Mouse (Mus musculus): ENCODE data around the gene R3hdm4. TPM values are rescaled to one million over a fixed set of nuclear protein-coding genes. Genes with fewer than 3 reads are reported as not detected.

The R3hdm4 gene
- polyA plus RNA-seq, 1 experiment, result 106 TPM

DNA sequence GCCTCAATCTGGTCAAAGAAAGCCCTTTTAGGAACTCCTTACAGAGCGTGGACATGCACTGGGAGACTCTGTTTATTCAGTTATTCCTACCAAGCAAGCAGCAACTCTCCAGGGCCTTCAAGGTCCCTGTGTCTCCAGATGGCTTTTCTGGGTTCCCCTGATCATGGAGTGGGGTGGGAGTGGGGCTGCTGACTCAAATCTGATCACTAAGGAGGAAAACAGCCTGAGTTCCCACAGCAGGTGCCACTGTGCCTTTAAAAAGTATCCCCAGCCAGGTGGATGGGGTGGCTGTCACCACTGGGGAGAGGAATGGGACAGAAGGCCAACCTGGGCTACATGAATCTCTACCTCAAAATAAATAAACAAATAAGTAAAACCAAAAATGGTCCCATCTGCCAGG lies 22.0 kb upstream of the R3hdm4 start:
- no peak for DNase-seq (ENCODE audit: low read depth)

DNA sequence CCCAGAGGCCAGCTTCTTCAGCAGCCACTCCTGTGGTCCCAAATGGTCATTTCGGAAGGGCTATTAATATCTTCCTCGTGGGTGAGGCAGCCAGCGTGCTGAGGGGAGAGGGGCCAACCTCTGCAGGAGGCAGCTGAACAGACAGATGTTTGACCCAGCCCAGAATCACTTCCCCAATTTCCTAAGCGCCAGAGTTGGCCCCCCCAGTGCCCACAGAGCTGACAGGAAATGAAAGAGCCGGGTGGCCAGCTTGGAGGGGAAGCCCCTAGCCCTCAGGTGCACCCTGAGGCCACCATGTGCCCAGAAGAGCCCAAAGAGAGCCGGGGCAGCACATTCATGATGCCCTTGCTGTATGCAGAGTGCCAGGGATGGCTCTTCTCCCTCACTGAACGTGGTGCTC lies 19.7 kb upstream of the R3hdm4 start:
- no peak for DNase-seq (ENCODE audit: low read depth)

DNA sequence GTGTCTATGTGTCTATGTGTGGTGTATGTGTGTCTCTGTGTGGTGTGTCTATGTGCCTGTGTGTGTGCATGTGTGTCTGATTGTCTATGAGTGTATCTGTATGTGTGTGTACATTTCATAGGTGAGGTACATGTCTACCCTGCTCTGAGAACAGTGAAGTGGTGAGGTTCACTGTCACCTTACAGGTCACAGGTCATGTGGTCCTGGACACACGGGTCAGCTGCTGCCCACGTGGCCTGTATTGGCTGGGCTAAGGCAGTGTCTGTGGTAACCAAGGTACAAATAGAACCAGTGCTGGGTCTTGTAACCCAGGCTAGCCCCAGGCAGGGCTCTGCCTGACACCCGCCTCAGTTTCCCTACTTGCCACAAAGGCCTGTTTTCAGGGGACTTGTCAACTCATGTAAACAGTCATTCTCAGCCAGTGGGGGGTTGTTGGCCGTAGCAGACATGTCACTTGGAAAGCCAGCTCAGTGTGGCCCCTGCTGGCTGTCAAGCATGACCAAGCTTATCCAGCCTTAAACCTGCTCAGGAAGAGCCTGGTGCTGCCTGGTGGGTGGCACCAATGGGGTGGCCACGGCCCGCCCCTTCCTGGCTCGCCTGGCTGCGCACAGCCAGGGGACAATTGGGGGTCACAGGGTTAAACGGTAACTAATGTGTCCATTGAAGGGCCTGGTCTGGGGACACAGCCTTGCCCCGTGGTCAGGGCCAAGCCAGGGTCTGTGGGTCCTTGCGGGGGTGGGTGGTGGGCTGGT lies 16.9 kb upstream of the R3hdm4 start:
- no peak for DNase-seq (ENCODE audit: low read depth)

DNA sequence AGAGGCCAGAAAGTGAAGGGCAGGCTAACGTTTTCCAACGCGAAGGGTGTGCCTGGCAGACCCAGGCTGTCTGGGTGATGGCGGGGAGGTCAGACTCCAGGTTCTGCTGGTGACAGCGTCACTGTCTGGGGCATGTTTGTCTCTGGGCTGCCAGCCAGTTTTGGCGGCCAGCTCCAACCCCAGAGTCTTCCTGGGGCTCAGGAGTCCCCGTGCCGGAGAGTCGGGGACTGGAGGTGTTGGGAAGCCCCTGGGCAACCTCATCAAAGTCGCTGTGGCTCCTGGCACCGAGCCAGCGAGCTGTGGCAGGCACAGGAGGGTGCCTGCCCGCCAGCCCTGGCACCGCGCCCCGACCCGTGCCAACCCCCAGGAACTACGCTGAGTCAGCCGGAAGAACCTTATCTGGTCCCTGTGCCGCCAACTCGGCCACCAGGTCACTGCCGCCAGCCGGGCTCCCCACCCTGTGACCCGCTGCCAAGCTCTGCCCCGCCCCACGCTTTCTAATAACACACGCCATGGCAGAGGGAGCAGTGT lies 16.0 kb upstream of the R3hdm4 start:
- no peak for DNase-seq (ENCODE audit: low read depth)

DNA sequence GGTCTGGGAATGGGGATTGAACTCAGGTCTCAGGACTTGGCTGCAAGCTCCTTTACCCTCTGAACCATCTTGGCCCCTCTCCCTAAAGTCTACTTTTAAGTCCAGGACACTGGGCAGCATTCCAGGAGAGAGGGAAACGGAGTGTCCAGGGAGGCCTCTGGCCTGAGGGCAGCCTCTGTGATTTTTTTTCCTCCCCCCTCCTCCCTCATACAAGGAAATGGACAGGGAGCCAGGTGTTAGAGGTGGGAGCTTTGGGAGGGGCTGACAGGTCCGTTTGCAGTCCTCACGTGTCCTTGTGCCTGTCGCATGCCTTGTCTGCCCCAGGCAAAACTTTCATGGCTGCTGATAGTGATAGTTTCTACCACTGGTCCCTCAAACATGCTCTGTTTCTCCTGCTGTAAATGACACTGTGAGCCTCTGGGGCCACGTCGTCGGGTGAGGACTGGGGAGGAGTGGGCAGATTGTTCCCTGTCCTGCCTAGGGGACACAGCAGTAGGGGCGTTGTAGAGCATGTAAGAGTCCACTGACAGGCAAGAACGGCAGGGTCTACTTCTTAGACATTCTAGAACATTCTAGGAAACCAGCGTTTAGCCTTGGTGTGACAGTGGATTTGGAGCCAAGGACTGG lies 15.4 kb upstream of the R3hdm4 start:
- DNase-seq (ENCODE audit: low read depth), result no peak

DNA sequence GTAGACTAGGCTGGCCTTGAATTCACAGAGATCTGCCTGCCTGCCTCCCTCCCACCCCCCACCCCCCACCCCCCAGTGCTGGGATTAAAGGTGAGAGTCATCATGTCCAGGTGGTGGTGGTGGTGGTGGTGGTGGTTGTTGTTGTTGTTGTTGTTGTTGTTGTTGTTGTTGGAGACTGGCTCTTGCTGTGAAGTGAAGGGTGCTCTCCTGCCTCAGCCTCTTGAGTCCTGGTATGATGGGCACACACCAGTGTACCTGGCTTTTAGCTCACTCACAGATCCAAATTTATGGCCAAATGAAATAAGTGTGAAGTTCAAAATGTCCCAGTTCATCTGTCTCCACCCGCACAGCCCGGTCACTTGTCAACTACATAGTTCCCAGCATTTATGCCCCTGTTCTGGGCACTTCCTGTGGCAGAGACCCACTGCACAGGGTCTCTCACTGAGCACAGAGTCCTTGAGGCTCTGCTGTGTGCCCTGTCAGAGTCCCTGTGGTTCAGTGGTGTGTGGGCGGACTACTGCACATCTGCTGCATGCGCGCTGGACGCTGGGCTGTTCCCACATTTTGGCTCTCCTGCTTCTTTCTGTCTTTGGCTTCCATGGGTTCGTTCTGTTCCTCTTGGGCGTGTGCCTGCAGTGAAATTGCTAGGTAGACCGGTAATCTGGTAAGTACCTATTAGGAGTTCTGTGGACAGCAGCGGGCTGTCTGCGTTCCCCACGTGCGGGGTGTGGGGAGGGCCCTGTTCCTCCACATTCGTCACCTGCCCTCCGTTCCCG lies 14.0 kb upstream of the R3hdm4 start:
- DNase-seq (ENCODE audit: low read depth), result no peak

DNA sequence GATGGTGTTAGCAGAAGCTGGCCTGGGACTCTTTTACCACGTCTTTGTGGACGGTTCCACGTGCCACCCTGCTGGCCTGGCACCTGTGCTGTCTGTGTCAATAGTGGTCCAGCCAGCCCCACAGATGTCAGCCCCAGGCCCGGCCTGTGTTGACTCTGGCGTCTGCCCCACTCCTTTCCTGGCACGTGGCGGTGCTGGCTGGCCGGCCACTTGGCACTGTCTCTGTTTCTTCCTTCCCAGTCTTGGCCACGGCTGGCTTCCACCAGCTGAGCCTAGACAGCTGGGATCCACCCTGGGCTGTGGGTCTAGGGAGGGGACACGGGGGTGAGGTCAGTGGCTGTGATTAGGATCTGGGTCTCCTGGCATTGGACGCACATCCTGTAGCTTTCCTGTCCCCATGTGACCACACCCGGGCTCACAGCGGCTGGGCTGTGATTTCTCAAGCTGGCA lies 13.3 kb upstream of the R3hdm4 start:
- DNase-seq (ENCODE audit: low read depth), result no peak

DNA sequence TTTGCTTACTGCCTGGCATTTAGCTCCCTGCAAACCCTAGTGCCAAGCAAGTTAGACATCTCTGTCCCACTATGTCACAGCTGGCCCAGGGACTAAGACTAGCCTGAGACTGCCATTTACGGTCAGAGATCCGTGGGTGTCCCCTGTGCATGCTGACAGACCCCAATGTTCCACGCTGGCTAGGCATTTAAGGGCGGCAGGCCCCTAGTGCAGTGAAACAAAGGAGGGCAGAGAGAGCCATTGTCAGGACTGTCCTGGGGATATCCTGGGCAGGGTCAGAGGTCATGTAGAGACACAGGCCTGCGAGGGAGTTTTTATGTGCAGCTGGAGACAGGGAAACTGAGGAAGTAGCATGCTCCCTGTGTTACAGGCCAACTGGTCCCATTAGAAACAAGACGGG lies 12.9 kb upstream of the R3hdm4 start:
- no peak for DNase-seq (ENCODE audit: low read depth)

DNA sequence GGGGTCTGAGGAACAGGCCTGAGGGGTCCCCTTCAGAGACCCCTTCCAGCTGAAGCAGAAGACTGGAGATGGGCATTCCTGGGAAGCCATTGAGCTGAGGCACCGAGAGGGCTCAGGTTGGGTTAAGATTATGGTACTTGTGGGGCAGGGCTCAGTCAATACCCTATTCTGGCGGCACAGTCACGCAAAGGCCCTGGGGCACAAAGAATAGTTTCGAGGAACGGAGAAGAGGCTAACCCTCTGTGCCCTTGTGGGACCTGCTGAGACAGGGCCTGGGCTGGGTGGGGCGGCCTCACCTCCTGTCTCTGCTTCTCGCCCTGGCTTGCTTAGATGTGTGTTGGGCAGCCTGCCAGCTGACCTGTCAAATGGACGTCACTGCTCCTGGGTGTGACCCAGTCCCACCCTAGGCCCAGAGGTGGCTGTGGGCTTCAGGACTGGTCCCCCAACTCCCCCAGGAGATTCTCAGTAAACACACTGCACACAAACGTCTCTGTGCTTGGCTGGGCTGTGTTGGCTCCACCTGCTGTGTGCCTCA lies 12.2 kb upstream of the R3hdm4 start:
- no peak for DNase-seq (ENCODE audit: low read depth)

DNA sequence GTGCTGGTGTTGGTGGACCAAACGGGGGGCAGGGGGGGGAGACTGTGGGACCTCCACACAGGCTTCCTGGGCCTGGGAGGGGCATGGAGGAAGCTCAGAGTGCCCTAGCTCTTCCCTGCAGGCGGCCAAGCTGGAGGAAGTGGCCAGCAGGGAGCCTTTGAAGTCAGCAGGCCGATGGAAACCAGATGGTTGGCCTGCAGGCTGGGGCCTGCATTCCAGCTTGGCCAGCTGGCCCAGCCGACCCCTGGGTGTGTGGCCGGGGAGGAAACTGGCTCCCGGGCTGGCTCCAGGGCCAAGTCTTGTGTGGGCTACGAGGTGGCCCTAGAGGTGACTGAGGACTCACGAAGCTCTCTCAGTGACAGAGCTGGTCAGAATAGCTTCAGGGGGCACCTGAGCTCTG lies 11.7 kb upstream of the R3hdm4 start:
- DNase-seq (ENCODE audit: low read depth), result no peak

DNA sequence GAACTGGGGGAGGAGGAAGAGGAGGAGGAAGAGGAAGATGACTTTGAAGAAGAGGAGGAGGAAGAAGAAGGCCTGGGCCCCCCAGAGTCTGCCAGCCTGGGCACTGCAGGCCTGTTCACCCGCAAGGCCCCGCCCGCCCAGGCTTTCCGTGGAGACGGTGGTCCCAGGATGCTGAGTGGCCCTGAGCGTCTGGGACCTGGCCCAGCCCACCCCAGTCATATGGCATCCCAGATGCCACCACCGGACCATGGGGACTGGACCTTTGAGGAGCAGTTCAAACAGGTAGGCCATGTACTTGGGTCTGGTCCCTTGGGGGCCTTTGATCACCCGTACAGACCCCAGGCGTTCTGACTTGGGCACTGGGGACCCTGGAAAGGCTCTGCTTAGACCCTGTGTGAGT lies 10.8 kb upstream of the R3hdm4 start:
- no peak for DNase-seq (ENCODE audit: low read depth)

DNA sequence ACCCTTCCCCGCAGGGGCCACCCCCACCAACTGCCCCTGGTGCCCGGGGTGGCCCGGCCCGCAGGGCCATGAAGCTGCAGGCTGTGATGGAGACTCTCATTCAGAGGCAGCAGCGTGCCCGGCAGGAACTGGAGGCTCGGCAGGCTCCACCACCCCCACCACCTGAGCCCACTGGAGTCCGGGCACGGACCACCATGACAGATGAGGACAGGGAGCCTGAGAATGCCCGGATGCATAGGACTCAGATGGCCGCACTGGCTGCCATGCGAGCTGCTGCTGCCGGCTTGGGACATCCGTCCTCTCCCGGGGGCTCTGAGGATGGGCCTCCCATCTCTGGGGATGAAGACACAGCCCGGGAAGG lies 9.8 kb upstream of the R3hdm4 start:
- DNase-seq (ENCODE audit: low read depth), result no peak

DNA sequence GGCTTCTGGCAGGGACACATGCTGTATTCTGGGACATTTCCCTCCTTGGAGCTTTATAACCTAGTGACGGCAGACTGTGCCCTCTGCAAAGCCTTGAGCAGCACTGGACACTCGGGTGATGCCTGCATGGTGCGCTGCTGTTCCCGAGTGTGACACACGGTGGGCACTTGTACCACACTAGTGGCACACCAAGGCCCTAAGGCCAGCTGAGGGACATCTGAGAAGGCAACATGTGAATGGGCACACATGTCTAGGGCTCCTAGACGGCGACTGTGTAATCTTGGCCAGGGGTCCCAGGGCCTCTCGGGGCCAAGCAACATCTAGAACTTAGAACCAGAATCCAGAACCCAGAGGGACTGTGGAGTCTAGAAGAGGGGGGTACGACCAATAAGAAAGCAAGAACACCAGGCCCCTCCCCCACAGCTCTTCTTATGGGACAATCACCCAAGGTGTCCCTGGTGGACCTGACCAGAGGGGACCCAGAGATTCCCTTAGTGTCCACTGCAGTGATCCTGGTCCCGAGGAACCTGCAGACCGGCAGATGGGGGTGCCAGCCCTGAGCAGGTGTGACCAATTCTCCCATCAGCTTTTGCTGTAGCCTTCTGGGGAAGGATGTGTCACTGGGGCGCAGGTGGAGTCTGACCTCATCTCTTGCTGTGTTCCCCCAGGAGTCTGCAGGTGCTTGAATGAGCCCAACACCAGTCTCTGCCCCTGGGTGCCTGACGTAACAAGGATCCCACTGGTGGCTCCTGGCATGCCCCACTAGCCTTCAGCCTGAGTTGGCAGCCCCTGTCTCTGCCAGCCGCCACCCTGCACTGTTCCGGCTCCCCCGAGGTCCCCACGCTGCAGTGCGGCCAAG lies 9.2 kb upstream of the R3hdm4 start:
- DNase-seq (ENCODE audit: low read depth), result no peak

DNA sequence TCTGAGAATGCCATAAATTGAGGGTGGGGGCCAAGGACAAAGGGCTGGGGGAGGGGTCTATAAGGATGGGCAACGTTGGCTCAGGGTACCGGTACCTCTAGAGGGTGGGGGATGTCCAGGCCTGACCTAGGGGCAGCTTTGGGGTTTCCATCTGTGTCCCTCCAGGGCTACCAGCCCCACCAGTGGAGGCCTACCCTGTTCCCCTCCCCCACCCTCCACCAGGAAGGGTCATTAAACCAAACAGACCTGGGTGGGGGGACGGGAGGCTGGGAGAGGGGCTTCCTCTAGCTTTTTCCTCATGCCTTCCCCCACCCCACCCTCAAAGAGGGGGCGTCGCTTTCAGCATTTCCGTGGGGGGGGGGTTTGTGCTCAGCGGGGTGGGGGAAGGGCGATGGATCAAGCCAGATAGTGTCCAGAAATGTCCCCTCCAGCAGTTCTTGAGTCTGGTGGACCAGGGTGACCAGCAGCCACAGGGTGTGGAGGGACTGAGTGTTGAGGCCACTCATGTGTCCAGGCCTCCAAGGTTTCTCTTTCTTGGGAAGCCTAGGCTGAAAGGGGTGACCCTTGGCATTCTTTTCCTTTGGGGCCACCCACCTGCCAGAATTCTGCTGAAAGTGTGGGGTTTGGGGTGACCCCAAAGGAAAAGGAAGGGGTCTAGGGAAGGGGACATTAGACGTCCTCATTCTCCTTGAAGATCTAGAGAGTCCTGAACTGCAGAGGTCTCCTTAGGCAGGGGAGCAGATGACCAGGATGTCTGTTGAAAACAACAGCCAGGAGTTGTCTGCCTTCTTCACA lies 8.1 kb upstream of the R3hdm4 start:
- no peak for DNase-seq (ENCODE audit: low read depth)

DNA sequence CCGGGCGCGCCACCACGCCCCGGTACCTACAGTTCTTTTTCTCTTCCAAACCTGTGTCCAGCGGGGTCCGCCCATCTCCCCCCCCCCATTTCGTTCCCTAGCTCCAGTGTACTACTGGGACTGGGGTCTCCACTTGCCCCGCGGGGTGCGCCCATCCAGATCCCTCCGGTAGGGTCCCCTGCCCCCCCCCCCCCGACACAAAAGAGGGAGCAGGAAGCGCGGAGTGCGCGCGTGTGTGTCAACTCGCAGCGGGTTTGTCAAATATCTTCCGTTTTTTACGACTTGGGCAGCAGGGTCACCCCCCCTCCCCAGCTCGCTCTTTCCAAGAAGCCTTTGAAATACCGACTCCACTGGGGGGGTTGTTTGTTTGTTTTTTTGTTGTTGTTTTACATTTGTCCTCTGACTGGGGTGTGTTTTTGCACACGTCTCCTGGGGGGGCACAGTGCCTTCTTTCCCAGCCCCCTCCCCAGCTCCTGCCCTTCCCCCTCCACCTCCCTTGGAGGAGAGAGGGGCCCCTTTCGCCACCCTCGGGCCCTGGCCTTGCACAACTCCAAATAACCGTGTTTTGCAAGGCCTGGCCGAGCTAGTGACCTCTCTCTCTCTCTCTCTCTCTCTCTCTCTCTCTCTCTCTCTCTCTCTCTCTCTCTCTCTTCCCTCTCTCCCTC lies 7.2 kb upstream of the R3hdm4 start:
- no peak for DNase-seq (ENCODE audit: low read depth)

DNA sequence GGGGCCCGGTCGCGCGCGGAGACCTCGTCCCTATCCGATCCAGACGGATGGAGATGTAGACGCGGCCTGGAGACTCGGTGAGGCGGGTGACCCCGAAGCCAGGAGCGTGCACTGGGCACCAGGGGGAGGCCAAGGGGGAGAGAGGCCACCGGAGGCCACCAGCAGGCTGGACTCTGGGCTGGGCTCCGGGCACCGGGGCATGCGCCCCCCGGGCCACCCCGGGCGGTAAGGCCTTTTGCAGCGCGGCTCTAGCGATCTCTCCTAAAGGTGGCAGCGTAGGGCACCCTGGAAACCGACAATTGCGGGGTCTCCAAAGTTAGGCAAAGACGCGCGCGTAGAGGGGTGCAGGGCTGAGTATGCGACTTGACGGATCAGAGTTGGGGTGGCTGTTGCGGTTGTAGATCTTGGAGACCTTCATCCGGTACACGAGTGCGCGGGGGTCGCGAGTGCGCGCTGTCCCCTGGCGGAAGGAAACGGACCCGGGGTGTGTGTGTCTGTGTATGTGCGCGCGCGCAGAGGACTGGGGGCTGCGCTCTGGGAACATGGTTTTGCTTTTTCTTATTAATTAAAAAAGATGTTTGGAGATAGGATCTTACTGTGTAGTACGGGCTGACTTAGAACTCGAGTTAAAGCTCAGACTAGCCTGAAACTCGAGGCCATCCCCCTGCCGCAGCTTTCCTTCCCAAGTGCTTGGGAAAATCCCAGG lies 6.5 kb upstream of the R3hdm4 start:
- no peak for DNase-seq (ENCODE audit: low read depth)

DNA sequence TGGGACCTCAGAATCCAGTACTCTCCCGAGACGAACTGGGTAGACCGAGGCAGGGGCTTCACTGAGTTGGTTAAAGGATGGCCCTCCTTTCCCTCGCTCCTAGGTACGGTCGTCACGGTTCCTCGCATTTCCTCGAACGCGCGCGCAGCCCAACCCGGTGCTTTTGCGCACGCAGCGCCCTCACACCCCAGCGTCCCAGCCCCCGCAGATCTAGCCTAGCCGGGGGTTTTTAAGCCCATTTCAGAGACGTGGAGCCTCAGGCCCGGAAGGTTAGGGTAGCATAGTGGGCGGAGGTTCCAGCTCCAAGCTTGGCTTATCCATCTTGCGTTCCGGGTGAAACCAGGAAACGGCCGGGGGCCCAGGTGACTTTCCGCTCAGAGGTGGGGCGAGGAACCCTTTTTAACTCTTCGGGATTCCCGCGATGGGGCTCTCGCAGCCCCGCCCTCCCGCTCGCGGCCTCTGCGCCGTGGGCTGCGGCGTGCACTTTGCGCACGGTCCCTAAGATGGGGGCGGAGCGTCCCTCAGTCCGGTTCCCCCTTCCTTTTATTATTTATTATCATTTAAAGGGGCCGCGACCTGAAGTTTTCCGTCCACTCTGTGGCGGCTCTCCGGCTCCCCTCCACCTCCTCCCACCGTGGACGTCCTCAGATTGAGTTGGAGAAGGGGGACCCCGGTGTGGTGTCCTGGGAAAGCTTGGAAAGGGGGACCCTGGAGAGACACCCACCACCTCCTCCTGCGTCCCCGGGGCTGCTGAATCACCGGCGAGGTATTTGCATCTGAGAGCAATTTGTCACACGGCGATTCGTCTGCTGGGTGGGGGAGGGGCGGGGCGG lies 5.7 kb upstream of the R3hdm4 start, which contains the start of gene Arid3a:
Arid3a (plus strand) TSS at position 553 of the 833 bp plus-strand sequence.
- DNase-seq (ENCODE audit: low read depth), result no peak

DNA sequence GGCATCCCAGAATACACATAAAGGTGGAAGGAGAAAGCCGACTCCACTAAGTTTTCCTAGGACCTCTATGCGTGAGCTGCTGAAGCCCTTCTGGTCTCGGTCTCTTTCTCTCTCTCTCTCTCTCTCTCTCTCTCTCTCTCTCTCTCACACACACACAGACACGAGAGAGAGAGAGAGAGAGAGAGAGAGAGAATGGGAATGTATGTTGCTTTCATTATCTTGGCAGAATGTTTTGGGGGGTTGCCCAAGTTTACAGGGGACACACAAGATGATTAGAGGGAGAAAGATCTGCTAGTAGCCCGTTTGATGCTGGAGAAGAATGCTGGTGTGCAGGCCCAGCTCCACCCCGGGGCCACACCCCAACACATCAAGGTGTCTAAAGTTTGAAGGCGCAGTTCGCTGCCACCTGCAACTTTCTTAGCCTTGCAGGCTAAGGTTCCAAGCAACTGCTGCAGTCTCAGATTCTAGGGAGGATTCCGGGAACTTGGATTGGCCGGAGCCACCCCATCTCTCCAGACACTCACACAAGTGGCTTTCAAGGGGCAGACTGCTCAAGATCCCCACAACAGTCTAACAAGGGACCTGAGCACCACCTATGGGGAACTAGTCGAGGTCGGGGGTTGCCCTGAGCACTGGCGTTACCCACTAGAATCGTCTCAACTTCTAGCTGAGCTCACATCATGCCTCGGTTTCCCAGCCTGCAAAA lies 4.9 kb upstream of the R3hdm4 start:
- no peak for DNase-seq (ENCODE audit: low read depth)

Data from gonadal fat pad, adult 2 months (tissue).